Mouse (Mus musculus): ENCODE measurements at regions not wholly inside any gene's neighbourhood (a gene's known extent, or its start where the extent isn't known, plus 50 kb on each side); places are given as distances from the start of the nearest gene placed in this dataset.
"Not testable (repeated sequence)": the region's sequence is repeated elsewhere in the genome, so short reads cannot be mapped to it uniquely, and the experiment has no call there.

DNA sequence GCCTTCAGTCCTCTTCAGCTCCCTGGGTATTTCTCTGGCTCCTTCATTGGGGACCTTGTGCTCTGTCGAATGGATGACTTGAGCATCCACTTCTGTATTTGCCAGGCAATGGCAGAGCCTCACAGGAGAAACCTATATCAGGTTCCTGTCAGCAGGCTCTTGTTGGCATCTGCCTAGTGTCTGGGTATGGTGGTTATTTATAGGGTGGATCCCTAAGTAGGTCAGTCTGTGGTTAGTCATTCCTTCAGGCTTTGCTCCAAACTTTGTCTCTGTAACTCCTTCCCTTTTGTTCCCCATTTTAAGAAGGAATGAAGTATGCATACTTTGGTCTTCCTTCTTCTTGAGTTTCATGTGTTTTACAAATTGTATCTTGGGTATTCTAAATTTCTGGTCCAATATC lies 522.4 kb upstream of the St8sia4 start:
- 95% methylated on average over 1 of the region's 1 CpGs for WGBS
- not testable (repeated sequence) for H3K4me3 ChIP-seq

GRCm38 (mm10) chr1:96166767-96167166 lies 499.4 kb upstream of the St8sia4 start:
- no peaks in the 10 kb centered on the region for H3K27me3 ChIP-seq (ENCODE audit: insufficient read depth, poor library complexity, severe bottlenecking)
- H3K9me3 ChIP-seq, result no peaks in the 10 kb centered on the region
- H3K27ac ChIP-seq, result no peak overlapping the region
- no peaks in the 10 kb centered on the region for H3K4me1 ChIP-seq (replicated peaks)
- no peaks in the 10 kb centered on the region for H3K36me3 ChIP-seq
- 82% methylated on average over 2 of the region's 2 CpGs for WGBS
- H3K4me3 ChIP-seq, result no peak overlapping the region
- DNase-seq (ENCODE audit: low spot score), result no peak

More for the DNA sequence above, 522.4 kb upstream of the St8sia4 start:
- DNase-seq (ENCODE audit: low spot score); H3K27ac ChIP-seq; H3K27me3 ChIP-seq (ENCODE audit: insufficient read depth, poor library complexity, severe bottlenecking); H3K9me3 ChIP-seq; H3K36me3 ChIP-seq; H3K4me1 ChIP-seq (replicated peaks): not testable (repeated sequence)

- no peak overlapping the region for H3K27ac ChIP-seq
- no peaks in the 10 kb centered on the region for H3K27me3 ChIP-seq (ENCODE audit: insufficient read depth, poor library complexity, severe bottlenecking)
- H3K4me1 ChIP-seq (replicated peaks), result no peaks in the 10 kb centered on the region
- H3K4me3 ChIP-seq, result no peak overlapping the region
- DNase-seq (ENCODE audit: low spot score), result no peak
- H3K36me3 ChIP-seq, result no peaks in the 10 kb centered on the region
- 95% methylated on average over 1 of the region's 1 CpGs for whole genome bisulfite sequencing
- H3K9me3 ChIP-seq, result no peaks in the 10 kb centered on the region
Measured at GRCm38 (mm10) chr1:96155484-96155883, 488.1 kb upstream of the St8sia4 start.

DNA sequence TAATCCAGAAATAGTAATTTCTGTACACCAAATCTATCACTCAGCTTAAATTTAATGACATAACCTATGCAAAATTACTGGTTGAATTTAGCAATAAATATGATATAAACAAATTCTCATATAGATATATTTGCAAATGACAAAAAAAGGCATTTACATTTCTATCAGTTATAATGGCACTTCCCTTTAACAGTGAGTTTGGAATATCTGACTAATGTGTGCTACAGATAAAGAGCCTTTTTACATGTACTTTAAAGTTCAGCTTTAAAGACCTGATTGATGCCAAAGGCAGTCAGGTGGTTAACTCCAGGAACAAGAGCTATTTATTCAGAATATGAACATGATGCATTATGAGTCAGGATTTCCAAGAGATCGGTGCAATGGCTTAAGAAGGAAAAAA lies 461.2 kb upstream of the St8sia4 start:
- DNase-seq (ENCODE audit: low spot score), result no peak
- no peaks in the 10 kb centered on the region for H3K27me3 ChIP-seq (ENCODE audit: insufficient read depth, poor library complexity, severe bottlenecking)
- no peaks in the 10 kb centered on the region for H3K36me3 ChIP-seq
- H3K4me1 ChIP-seq (replicated peaks), result no peaks in the 10 kb centered on the region
- 98% methylated on average over 1 of the region's 1 CpGs for WGBS
- H3K4me3 ChIP-seq, result no peak overlapping the region
- H3K9me3 ChIP-seq, result no peaks in the 10 kb centered on the region
- H3K27ac ChIP-seq, result no peak overlapping the region

DNA sequence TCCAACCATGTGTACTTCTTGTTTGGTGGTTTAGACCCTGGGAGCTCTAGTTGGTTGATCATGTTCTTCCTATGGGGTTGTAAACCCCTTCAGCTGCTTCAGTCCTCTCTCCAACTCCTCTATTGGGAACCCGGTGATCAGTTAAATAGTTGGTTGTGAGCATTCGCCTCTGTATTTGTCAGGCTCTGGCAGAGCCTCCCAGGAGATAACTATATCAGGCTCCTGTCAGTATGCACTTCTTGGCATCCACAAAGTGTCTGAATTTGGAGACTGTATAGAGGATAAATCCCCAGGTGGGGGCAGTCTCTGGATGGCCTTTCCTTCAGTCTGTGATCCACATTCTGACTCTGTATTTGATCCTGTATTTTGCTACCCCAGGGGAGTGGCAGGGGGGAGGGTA lies 440.6 kb upstream of the St8sia4 start:
- H3K9me3 ChIP-seq, result no peaks in the 10 kb centered on the region
- H3K4me1 ChIP-seq (replicated peaks), result no peaks in the 10 kb centered on the region
- no peak overlapping the region for H3K27ac ChIP-seq
- no peak for DNase-seq (ENCODE audit: low spot score)
- no peak overlapping the region for H3K4me3 ChIP-seq
- 96% methylated on average over 2 of the region's 2 CpGs for WGBS
- H3K27me3 ChIP-seq (ENCODE audit: insufficient read depth, poor library complexity, severe bottlenecking), result no peaks in the 10 kb centered on the region
- H3K36me3 ChIP-seq, result no peaks in the 10 kb centered on the region

DNA sequence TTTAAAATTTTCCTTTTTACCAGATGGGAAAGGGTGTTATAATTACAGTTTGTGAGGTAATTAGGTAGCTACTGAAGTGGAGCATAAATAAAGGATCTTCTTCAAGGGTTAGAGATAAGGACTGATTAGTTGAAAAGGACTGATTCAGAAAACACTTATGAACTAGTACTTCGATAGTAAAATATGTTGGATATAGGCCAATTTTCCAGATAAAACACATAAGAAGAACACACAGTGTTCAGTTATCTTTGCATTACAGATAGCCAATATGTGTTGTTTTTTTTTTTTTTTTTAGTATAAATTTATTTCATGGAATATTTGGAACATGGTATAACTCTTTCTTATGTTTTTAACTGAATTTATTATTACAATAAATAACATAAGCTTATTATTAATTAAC lies 438.0 kb upstream of the St8sia4 start:
- H3K27ac ChIP-seq, result no peak overlapping the region
- H3K27me3 ChIP-seq (ENCODE audit: insufficient read depth, poor library complexity, severe bottlenecking), result no peaks in the 10 kb centered on the region
- H3K4me1 ChIP-seq (replicated peaks), result no peaks in the 10 kb centered on the region
- 94% methylated on average over 1 of the region's 1 CpGs for WGBS
- no peak overlapping the region for H3K4me3 ChIP-seq
- DNase-seq (ENCODE audit: low spot score), result no peak
- H3K9me3 ChIP-seq, result no peaks in the 10 kb centered on the region
- no peaks in the 10 kb centered on the region for H3K36me3 ChIP-seq

DNA sequence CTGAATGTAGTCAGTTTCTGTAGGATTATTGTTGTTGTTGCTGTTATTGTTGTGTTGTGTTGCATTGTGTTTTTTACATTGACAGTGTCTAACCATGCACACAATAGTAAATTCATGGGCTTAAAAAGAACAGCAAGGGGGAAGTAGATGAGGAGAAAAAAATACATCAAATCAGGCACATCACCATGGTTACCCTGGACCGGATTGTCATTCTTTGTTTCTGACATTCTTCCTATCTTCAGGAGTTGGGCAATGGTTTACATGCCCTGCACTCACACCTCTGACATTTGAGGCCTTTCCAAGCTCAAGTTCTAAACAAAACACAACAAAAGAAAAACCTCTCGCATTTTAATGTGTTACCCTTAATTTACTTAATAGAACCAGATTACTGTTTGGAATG lies 416.2 kb upstream of the St8sia4 start:
- 40% methylated on average over 2 of the region's 2 CpGs for WGBS

DNA sequence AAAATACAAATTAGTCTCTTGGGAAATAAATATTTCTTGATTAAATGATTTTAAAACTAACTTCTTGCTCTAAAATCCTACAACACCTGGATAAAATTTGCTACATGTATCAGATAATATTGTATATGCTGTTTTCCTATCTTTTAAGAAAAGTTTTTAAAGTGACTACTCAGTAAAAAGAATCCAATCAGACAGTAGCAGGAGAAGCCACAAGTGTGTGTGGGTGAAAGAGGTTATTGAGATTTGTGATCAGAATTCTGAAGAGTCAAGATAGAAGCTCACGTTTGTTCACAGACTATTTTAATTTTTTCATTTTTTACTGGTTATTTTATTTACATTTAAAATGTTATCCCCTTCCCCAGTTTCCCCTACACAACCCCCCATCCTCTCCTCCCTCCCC lies 407.3 kb upstream of the St8sia4 start:
- Histone ChIP-seq H3K4me1 (replicated peaks) (no peaks in the 10 kb centered on the region), H3K36me3 (no peaks in the 10 kb centered on the region), H3K9me3 (no peaks in the 10 kb centered on the region), H3K27ac (no peak overlapping the region), H3K27me3 (ENCODE audit: insufficient read depth, poor library complexity, severe bottlenecking) (no peaks in the 10 kb centered on the region), H3K4me3 (no peak overlapping the region)
- DNase-seq (ENCODE audit: low spot score), result no peak
- 85% methylated on average over 1 of the region's 1 CpGs for WGBS

More for the DNA sequence above, 416.2 kb upstream of the St8sia4 start:
- DNase-seq (ENCODE audit: low spot score), result no peak
- Histone ChIP-seq H3K27me3 (ENCODE audit: insufficient read depth, poor library complexity, severe bottlenecking) (no peaks in the 10 kb centered on the region), H3K27ac (no peak overlapping the region), H3K4me3 (no peak overlapping the region), H3K9me3 (no peaks in the 10 kb centered on the region), H3K4me1 (replicated peaks) (0 out of 2 replicates have a peak, but pooled peaks cover 7% of the 10 kb centered on the region), H3K36me3 (no peaks in the 10 kb centered on the region)

DNA sequence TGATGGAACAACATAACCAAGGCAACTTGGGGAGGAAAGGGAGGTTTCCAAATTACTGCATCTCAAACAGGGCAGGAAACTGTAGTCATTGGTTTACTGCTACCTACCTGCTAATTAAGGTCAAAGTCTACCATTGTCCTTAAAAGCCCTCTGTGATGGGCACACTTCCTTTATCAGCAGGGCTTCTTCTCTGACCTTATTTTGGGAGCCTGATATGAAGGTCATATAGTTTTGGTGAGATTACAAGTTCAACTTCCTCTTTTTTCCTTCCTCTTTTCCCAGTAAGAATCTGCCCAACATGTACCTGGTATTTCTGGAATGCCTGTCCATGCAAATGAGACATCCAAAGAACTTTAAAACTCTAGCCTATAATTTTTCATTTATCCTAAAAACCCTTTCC lies 394.0 kb upstream of the St8sia4 start:
- Histone ChIP-seq H3K27ac (no peak overlapping the region), H3K4me3 (no peak overlapping the region), H3K4me1 (replicated peaks) (no peaks in the 10 kb centered on the region), H3K9me3 (no peaks in the 10 kb centered on the region), H3K27me3 (ENCODE audit: insufficient read depth, poor library complexity, severe bottlenecking) (no peaks in the 10 kb centered on the region), H3K36me3 (no peaks in the 10 kb centered on the region)
- no peak for DNase-seq (ENCODE audit: low spot score)

DNA sequence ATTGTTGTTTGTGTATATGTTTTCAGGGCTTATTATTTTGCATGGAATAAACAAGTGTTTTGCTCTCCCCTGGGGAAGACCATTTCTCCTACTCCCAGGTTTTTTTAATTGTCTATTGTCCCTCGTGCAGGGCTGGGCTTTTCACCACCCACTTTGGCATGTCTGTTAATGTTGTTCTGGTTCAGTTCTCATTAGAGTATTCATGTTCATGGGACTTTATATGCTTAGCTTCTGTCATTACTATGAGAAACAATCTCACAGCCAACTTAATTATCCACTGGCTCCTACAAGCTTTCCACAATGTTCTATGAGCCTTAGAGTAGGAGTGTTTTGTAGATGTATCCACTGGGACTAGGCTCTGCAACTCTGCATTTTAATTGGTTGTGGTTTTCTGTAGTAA lies 381.9 kb upstream of the St8sia4 start:
- H3K27me3 ChIP-seq (ENCODE audit: insufficient read depth, poor library complexity, severe bottlenecking), result no peaks in the 10 kb centered on the region
- no peak overlapping the region for H3K4me3 ChIP-seq
- WGBS, result 59% methylated on average over 1 of the region's 1 CpGs
- no peak for DNase-seq (ENCODE audit: low spot score)
- H3K9me3 ChIP-seq, result no peaks in the 10 kb centered on the region
- no peaks in the 10 kb centered on the region for H3K36me3 ChIP-seq
- H3K27ac ChIP-seq, result no peak overlapping the region
- peaks cover 21% of the 10 kb centered on the region; the same call in 1 of the 2 replicates for H3K4me1 ChIP-seq (replicated peaks)

DNA sequence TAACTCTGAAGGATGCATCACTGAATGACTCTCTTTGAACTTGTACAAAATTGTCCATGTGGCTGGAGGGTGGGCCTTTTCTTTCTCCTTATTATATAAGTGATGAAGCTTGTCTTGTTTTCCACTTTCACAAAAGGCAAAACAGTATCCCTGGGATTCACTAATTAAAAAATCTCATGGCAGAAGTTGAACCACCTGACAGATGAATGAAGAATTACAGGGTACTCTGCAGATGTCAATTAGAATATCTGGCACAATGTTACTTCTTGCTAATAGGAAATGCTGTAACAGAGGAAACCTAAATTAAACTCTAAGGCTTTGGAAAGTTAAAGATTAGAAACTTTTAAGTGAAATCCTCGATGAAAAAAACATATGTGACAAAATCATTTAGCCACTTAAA lies 379.2 kb upstream of the St8sia4 start:
- Histone ChIP-seq H3K36me3 (no peaks in the 10 kb centered on the region), H3K27ac (peak overlapping the region; percentile 50; the same call in 1 of the 2 replicates), H3K4me1 (replicated peaks) (peaks cover 21% of the 10 kb centered on the region; the same call in 1 of the 2 replicates), H3K4me3 (no peak overlapping the region), H3K9me3 (no peaks in the 10 kb centered on the region), H3K27me3 (ENCODE audit: insufficient read depth, poor library complexity, severe bottlenecking) (no peaks in the 10 kb centered on the region)
- no peak for DNase-seq (ENCODE audit: low spot score)
- 58% methylated on average over 1 of the region's 1 CpGs for WGBS

DNA sequence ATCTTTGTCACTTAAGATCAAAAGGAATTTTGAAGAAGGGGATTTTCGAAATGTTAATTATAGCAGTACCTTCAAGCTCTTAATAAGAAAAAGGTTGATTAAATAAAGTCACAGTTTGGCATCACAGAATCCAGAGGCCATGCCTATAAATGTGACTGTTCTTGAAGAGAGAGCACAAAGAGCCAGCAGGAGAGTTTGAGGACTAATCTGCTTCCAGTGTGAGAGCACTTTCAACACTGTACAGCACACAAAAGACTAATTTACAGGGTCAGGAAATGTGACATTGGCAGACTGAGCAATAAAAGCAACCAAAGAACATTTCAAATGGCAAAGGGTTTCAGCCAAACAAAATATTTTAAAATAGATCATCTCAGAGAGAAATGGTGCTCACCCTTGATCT lies 352.1 kb upstream of the St8sia4 start:
- Histone ChIP-seq H3K9me3 (no peaks in the 10 kb centered on the region), H3K27ac (no peak overlapping the region), H3K27me3 (ENCODE audit: insufficient read depth, poor library complexity, severe bottlenecking) (no peaks in the 10 kb centered on the region), H3K4me3 (no peak overlapping the region), H3K4me1 (replicated peaks) (no peaks in the 10 kb centered on the region), H3K36me3 (no peaks in the 10 kb centered on the region)
- DNase-seq (ENCODE audit: low spot score), result no peak
- WGBS, result 70% methylated on average over 1 of the region's 1 CpGs

GRCm38 (mm10) chr1:96009461-96009860 lies 342.1 kb upstream of the St8sia4 start:
- no peak for DNase-seq (ENCODE audit: low spot score)
- Histone ChIP-seq H3K9me3 (no peaks in the 10 kb centered on the region), H3K4me1 (replicated peaks) (no peaks in the 10 kb centered on the region), H3K27me3 (ENCODE audit: insufficient read depth, poor library complexity, severe bottlenecking) (no peaks in the 10 kb centered on the region), H3K36me3 (no peaks in the 10 kb centered on the region), H3K4me3 (no peak overlapping the region), H3K27ac (no peak overlapping the region)
- 90% methylated on average over 3 of the region's 3 CpGs for WGBS

DNA sequence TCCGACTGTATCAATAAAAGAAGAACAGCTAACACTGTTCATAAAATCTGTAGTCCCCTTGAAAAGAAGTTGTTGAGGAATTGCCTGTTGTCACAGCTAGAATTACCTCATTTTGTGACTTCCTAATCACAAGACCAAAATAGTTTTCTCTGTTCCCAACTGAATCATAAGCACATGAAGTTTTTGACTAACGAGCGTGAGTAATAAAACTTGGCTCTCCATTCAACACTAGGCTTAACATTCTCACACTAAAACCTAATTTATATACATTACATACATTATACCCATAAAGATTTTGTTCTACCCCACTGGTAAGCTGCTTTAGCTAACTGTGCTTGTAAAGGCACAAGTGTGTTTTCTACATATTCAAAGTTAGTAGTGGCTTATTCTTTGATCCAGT lies 335.7 kb upstream of the St8sia4 start:
- no peak overlapping the region for H3K27ac ChIP-seq
- no peak overlapping the region for H3K4me3 ChIP-seq
- no peaks in the 10 kb centered on the region for H3K9me3 ChIP-seq
- DNase-seq (ENCODE audit: low spot score), result no peak
- H3K27me3 ChIP-seq (ENCODE audit: insufficient read depth, poor library complexity, severe bottlenecking), result no peaks in the 10 kb centered on the region
- no peaks in the 10 kb centered on the region for H3K4me1 ChIP-seq (replicated peaks)
- H3K36me3 ChIP-seq, result no peaks in the 10 kb centered on the region
- WGBS, result 90% methylated on average over 3 of the region's 3 CpGs
